Mouse (Mus musculus) B cell, adult 62 days (primary cell): Measurements from ENCODE around the gene Col16a1. TPM values are rescaled to one million over a fixed set of nuclear protein-coding genes. Genes with fewer than 3 reads are reported as not detected.

Experiments
- total RNA-seq: library from RNA; stranded (reverse); gene quantifications from 4 replicates; pipeline ENCODE4 v1.2.4, GENCODE M21; 2023

Col16a1 gene
- not detected in 4 replicates for total RNA-seq

DNA sequence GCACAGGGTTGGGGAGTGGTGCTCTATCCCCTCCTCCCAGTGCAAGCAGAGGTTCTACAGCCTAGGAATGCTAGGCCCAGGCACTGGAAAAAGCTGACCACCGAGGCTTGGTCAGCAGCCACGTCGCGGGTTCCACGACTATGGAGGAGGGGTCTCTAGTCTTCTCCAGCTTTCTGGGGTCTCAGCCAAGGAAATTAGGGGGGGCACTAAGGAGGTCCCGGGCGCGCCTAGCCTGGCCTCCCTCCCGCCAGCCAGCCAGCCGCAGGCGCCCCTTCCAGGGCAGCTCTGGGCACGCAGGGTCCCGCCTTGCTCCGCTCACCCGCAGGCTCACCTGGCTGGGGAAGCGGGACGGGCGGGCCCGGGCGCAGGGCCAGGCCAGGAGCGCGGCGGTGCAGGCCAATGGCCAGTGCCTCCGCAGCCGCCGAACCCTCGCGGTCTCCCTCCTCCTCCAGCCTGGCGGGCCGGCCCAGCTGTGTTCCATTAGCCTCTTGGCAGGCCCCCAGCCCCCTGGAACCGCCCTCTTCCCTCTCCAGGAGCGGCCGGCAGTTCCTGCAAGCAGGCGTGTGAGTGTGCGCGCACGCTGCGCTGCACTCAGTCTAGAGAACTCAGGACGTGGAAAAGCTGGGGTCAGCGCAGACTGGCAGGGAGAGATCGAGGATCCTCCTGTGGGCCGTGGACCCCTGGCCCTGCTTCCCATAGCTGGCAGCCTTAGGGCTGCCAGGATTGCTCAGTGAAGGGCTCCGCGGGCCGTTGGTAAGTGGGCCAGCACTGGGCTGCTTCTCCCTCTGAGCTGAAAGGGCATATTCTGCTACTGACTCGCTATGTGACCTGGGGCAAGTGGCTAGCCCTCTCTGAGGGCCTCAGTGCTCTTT is at the start of gene Col16a1:
TSS of gene Col16a1 (plus strand) at position 510 of the 872 bp plus-strand sequence.

GRCm38 (mm10) chr4:130102111-130102651 is 54.5 kb downstream of the Col16a1 start, which contains the start of gene Pef1:
Pef1 (plus strand) TSS chr4:130102558.

GRCm38 (mm10) chr4:130139214-130139492 is 91.5 kb downstream of the Col16a1 start, which contains the start of gene Hcrtr1:
Hcrtr1 (minus strand) TSS chr4:130139359.

Other genes with a start within 250 kb of the Col16a1 start
- gene Ptp4a2, start 236.6 kb upstream of the Col16a1 start, total RNA-seq: 402 to 422 TPM (median 407 TPM) in 4 replicates
- not detected in 4 replicates for gene Spocd1, start 118.6 kb upstream of the Col16a1 start, total RNA-seq
- not detected in 4 replicates for gene Adgrb2, start 63.0 kb upstream of the Col16a1 start, total RNA-seq
- gene Pef1, start 54.7 kb downstream of the Col16a1 start, total RNA-seq: 27.0 to 31.1 TPM (median 28.4 TPM) in 4 replicates
- gene Hcrtr1, start 91.5 kb downstream of the Col16a1 start, total RNA-seq: not detected in 4 replicates
- gene Tinagl1, start 127.3 kb downstream of the Col16a1 start, total RNA-seq: not detected in 4 replicates
- not detected in 4 replicates for gene Gm853, start 174.6 kb downstream of the Col16a1 start, total RNA-seq
- not detected in 4 replicates for gene Serinc2, start 231.4 kb downstream of the Col16a1 start, total RNA-seq